Mouse (Mus musculus) cerebellum, adult 18-20 months (tissue): ENCODE measurements around the gene Olfr1046.
"Not testable (repeated sequence)": the region's sequence is repeated elsewhere in the genome, so short reads cannot be mapped to it uniquely, and the experiment has no call there.

Source experiments
- DNase-seq, 2 experiments: peaks; one replicate each; pipeline ENCODE4 v3.0.0; 2021

Gene Olfr1046

GRCm38 (mm10) chr2:86219214-86219613 is at the start of gene Olfr1046:
Olfr1046 (minus strand) TSS chr2:86219314.
- DNase-seq: no peak

- DNase-seq: not testable (repeated sequence)
Observed at GRCm38 (mm10) chr2:86258228-86258627, 39.1 kb upstream of the Olfr1046 start, which contains the start of gene Olfr1049. Olfr1049 (minus strand) TSS chr2:86258328.

- no peak for DNase-seq
Observed at GRCm38 (mm10) chr2:86240189-86240588, 21.1 kb upstream of the Olfr1046 start, which contains the start of gene Olfr1048. Olfr1048 (minus strand) TSS chr2:86240289.

- no peak for DNase-seq
Observed at GRCm38 (mm10) chr2:86231301-86231700, 12.2 kb upstream of the Olfr1046 start, which contains the start of gene Olfr1047. Olfr1047 (minus strand) TSS chr2:86231401.

GRCm38 (mm10) chr2:86202909-86203308 is 16.2 kb downstream of the Olfr1046 start, which contains the start of gene Olfr1045:
Olfr1045 (minus strand) TSS chr2:86203009.
- no peak for DNase-seq

GRCm38 (mm10) chr2:86195863-86196262 is 23.3 kb downstream of the Olfr1046 start:
- DNase-seq: no peak

- no peak for DNase-seq
Observed at GRCm38 (mm10) chr2:86185583-86185982, 33.5 kb downstream of the Olfr1046 start, which contains the start of gene Olfr52. Olfr52 (minus strand) TSS chr2:86185683.

GRCm38 (mm10) chr2:86179950-86180349 is 39.2 kb downstream of the Olfr1046 start:
- DNase-seq: no peak

- DNase-seq: no peak
Observed at GRCm38 (mm10) chr2:86177720-86178119, 41.4 kb downstream of the Olfr1046 start, which contains the start of gene Olfr1044. Olfr1044 (minus strand) TSS chr2:86177820.

- DNase-seq: not testable (repeated sequence)
Observed at GRCm38 (mm10) chr2:86175422-86175821, 43.7 kb downstream of the Olfr1046 start.

GRCm38 (mm10) chr2:86167422-86167821 is 51.7 kb downstream of the Olfr1046 start, which contains the start of gene Olfr1043:
Olfr1043 (minus strand) TSS chr2:86167522.
- no peak for DNase-seq
